Mouse (Mus musculus): Measurements from ENCODE around the gene Abca2. TPM values are rescaled to one million over a fixed set of nuclear protein-coding genes. Genes with fewer than 3 reads are reported as not detected.
"Not testable (repeated sequence)": the region's sequence is repeated elsewhere in the genome, so short reads cannot be mapped to it uniquely, and the experiment has no call there.

The Abca2 gene
- polyA plus RNA-seq, 1 experiment from 2014 or later, result 1.8 TPM

DNA sequence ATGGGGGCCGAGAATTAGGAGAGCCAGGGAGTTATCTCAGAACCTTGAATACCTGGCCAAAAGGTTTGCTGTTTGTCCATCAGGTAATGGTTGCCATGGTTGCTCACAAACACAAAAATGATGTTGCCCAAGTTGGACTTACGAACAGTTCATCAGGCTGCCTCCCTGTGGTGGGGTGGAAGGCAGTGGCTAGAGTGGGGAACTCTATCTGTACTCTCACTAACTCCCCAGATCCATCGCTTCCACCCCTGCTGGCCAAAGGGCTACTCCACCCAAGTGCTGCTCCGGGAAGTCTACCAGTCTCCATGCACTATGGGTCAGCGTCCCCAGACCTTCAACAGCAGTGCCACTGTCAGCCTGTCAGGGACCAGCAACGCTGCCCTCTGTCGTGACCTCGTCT, 29.5 kb upstream of the Abca2 start, which contains the start of gene Npdc1:
TSS of gene Npdc1 (plus strand) at position 301 of the 400 bp plus-strand sequence.
- H3K27me3 ChIP-seq (ENCODE audit: control insufficient read depth, insufficient read depth, low read depth, low read length), result peaks cover 93% of the 10 kb centered on the region
- no peak for ATAC-seq (ENCODE audit: low read depth)

DNA sequence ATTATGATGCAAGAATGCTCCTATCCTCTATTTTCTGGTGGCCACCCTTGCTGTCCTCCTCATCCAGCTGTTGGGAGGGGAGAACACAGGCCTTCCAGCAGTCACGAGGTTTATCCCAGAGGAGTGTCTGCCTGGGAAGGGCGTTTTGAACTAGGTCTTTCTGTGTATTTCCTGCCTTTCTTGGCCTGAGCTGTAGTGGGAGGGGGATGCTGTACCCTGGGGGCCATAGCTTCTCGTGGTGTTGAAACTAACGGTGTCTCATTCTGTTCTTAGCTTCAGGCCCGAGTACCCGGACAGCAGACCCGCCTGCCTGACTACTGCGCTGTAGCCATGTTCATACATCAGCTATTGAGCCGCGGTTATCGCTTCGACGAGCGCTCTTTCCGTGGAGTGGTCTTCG, 28.2 kb upstream of the Abca2 start:
- Histone ChIP-seq H3K9ac (ENCODE audit: low read depth, low read length) (no peak overlapping the region), H3K36me3 (ENCODE audit: control insufficient read depth, insufficient read depth) (no peaks in the 10 kb centered on the region), H3K27ac (ENCODE audit: low read length) (no peak overlapping the region), H3K27me3 (ENCODE audit: control insufficient read depth, insufficient read depth, low read depth, low read length) (peaks cover 89% of the 10 kb centered on the region), H3K4me1 (ENCODE audit: control insufficient read depth, low read depth, low read length) (peaks cover 11% of the 10 kb centered on the region), H3K9me3 (replicated peaks; ENCODE audit: control insufficient read depth, low read length) (no peaks in the 10 kb centered on the region), H3K4me2 (ENCODE audit: low read depth, low read length) (no peak overlapping the region), H3K4me3 (ENCODE audit: low read depth, low read length) (no peak overlapping the region)
- ATAC-seq (ENCODE audit: low read depth), result no peak
- 17% methylated on average over 16 of the region's 16 CpGs for WGBS (ENCODE audit: insufficient replicate concordance)

More for the DNA sequence above, 29.5 kb upstream of the Abca2 start, which contains the start of gene Npdc1:
- Histone ChIP-seq H3K36me3 (ENCODE audit: control insufficient read depth, insufficient read depth) (no peaks in the 10 kb centered on the region), H3K4me2 (ENCODE audit: low read depth, low read length) (no peak within 1 kb of the TSS), H3K9me3 (replicated peaks; ENCODE audit: control insufficient read depth, low read length) (no peaks in the 10 kb centered on the region), H3K4me3 (ENCODE audit: low read depth, low read length) (no peak within 1 kb of the TSS), H3K9ac (ENCODE audit: low read depth, low read length) (no peak within 1 kb of the TSS), H3K4me1 (ENCODE audit: control insufficient read depth, low read depth, low read length) (peaks cover 11% of the 10 kb centered on the region), H3K27ac (ENCODE audit: low read length) (no peak within 1 kb of the TSS)
- 42% methylated on average over 8 of the region's 8 CpGs for WGBS (ENCODE audit: insufficient replicate concordance)

DNA sequence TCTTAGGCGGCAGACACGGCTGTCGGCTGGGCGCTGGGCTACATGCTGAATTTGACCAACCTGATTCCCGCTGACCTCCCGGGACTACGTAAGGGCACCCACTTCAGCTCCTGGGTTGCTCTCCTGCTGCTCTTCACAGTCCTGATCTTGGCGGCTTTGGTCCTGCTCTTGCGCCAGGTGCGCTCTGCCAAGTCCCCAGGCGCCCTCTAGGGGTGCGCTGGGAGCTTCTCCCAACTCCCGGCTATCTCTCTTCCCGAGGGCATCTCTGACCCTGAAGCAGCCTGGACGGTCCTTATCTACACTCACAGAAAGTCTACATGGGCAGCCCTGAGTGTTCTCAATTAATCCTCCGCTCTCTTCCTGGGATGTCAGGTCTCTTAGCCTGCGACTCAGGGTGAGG, 27.7 kb upstream of the Abca2 start:
- peak; percentile 28 for ATAC-seq (ENCODE audit: low read depth)
- Histone ChIP-seq H3K27ac (ENCODE audit: low read length) (no peak overlapping the region), H3K27me3 (ENCODE audit: control insufficient read depth, insufficient read depth, low read depth, low read length) (peaks cover 87% of the 10 kb centered on the region), H3K4me1 (ENCODE audit: control insufficient read depth, low read depth, low read length) (peaks cover 7% of the 10 kb centered on the region), H3K9me3 (replicated peaks; ENCODE audit: control insufficient read depth, low read length) (no peaks in the 10 kb centered on the region), H3K36me3 (ENCODE audit: control insufficient read depth, insufficient read depth) (no peaks in the 10 kb centered on the region), H3K9ac (ENCODE audit: low read depth, low read length) (no peak overlapping the region), H3K4me3 (ENCODE audit: low read depth, low read length) (no peak overlapping the region), H3K4me2 (ENCODE audit: low read depth, low read length) (no peak overlapping the region)
- WGBS (ENCODE audit: insufficient replicate concordance), result 2% methylated on average over 17 of the region's 17 CpGs

DNA sequence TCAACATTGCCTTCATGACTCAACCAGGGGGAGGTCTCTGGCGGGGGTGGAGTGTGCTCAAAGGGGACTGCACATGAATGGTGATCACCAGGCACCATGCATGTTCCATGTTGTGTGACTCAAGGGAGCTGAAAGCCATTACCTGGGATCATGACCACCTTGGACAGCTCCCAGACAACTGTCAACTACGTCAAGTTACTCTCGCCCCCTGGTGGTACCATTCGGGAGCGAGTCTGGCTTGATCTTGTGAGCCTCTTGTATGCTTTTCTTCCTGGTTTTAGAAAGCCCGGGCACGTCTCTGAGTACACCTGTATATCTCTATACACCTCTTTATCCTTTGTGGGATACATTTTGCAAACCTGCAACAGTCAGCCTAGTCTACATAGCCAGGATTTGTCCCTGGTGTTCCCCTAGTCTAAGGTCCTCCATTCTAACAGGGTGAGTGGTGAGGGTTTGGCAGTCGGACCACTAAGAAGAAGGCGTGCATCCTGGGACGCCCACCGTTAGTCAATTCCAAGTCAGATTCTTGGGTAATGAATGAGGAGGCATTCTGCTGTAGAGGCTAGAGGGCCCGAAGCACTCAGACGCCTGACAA, 26.0 kb upstream of the Abca2 start:
- no peaks in the 10 kb centered on the region for H3K9me3 ChIP-seq (replicated peaks; ENCODE audit: control insufficient read depth, low read length)
- peak overlapping the region; percentile 55 for H3K4me2 ChIP-seq (ENCODE audit: low read depth, low read length)
- peaks cover 70% of the 10 kb centered on the region for H3K27me3 ChIP-seq (ENCODE audit: control insufficient read depth, insufficient read depth, low read depth, low read length)
- H3K4me3 ChIP-seq (ENCODE audit: low read depth, low read length), result peak overlapping the region; percentile 50
- WGBS (ENCODE audit: insufficient replicate concordance), result under 1% methylated on average over 13 of the region's 13 CpGs
- H3K4me1 ChIP-seq (ENCODE audit: control insufficient read depth, low read depth, low read length), result peaks cover 4% of the 10 kb centered on the region; the same call in 1 of the 2 replicates
- H3K36me3 ChIP-seq (ENCODE audit: control insufficient read depth, insufficient read depth), result no peaks in the 10 kb centered on the region
- no peak for ATAC-seq (ENCODE audit: low read depth)
- H3K27ac ChIP-seq (ENCODE audit: low read length), result no peak overlapping the region
- H3K9ac ChIP-seq (ENCODE audit: low read depth, low read length), result no peak overlapping the region

DNA sequence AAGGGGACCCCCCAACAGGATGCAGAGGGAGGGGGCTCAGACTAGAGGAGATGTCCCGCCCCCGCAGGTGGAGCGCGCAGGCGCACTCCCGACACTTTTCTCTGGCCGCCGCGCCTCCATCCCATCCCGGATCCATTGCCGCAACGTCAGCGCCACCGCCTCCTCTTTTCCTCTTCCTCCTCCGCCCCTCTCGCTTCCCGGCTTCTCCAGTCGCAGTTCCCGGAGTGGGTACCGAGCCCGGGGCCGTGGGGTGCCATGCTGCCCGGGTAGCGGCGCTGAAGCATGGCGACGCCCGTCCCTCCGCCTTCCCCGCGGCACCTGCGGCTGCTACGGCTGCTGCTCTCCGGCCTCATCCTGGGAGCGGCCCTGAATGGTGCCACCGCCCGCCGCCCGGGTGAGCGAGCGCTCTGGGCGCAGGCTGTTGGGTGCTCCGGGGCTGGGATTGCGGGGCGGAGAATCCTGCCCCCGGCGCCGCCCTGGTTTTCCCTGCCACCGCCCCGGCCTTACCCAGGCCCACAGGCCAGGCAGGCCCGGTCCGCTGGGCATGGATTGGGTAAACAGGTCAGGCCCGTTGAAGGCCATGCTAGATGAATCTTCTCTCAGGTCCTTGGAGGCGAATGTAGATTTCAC, 25.4 kb upstream of the Abca2 start:
- no peaks in the 10 kb centered on the region for H3K36me3 ChIP-seq (ENCODE audit: control insufficient read depth, insufficient read depth)
- WGBS (ENCODE audit: insufficient replicate concordance), result 2% methylated on average over 54 of the region's 54 CpGs
- H3K4me2 ChIP-seq (ENCODE audit: low read depth, low read length), result peak overlapping the region; percentile 55
- H3K4me3 ChIP-seq (ENCODE audit: low read depth, low read length), result peak overlapping the region; percentile 50
- no peaks in the 10 kb centered on the region for H3K9me3 ChIP-seq (replicated peaks; ENCODE audit: control insufficient read depth, low read length)
- no peak overlapping the region for H3K27ac ChIP-seq (ENCODE audit: low read length)
- H3K27me3 ChIP-seq (ENCODE audit: control insufficient read depth, insufficient read depth, low read depth, low read length), result peaks cover 64% of the 10 kb centered on the region
- no peak overlapping the region for H3K9ac ChIP-seq (ENCODE audit: low read depth, low read length)
- peaks cover 4% of the 10 kb centered on the region; the same call in 1 of the 2 replicates for H3K4me1 ChIP-seq (ENCODE audit: control insufficient read depth, low read depth, low read length)
- ATAC-seq (ENCODE audit: low read depth), result no peak; the same call in 1 of the 2 replicates

GRCm38 (mm10) chr2:25403994-25404393, 24.5 kb upstream of the Abca2 start:
- peaks cover 60% of the 10 kb centered on the region for H3K27me3 ChIP-seq (ENCODE audit: control insufficient read depth, insufficient read depth, low read depth, low read length)
- no peak overlapping the region for H3K4me3 ChIP-seq (ENCODE audit: low read depth, low read length)
- H3K36me3 ChIP-seq (ENCODE audit: control insufficient read depth, insufficient read depth), result no peaks in the 10 kb centered on the region
- H3K9me3 ChIP-seq (replicated peaks; ENCODE audit: control insufficient read depth, low read length), result no peaks in the 10 kb centered on the region
- H3K9ac ChIP-seq (ENCODE audit: low read depth, low read length), result no peak overlapping the region
- WGBS (ENCODE audit: insufficient replicate concordance), result 57% methylated on average over 4 of the region's 4 CpGs
- H3K4me2 ChIP-seq (ENCODE audit: low read depth, low read length), result no peak overlapping the region
- ATAC-seq (ENCODE audit: low read depth), result no peak
- H3K4me1 ChIP-seq (ENCODE audit: control insufficient read depth, low read depth, low read length), result peaks cover 4% of the 10 kb centered on the region; the same call in 1 of the 2 replicates
- no peak overlapping the region for H3K27ac ChIP-seq (ENCODE audit: low read length)

- H3K36me3 ChIP-seq (ENCODE audit: control insufficient read depth, insufficient read depth), result no peaks in the 10 kb centered on the region
- no peaks in the 10 kb centered on the region for H3K4me1 ChIP-seq (ENCODE audit: control insufficient read depth, low read depth, low read length)
- no peak overlapping the region for H3K9ac ChIP-seq (ENCODE audit: low read depth, low read length)
- peaks cover 12% of the 10 kb centered on the region for H3K27me3 ChIP-seq (ENCODE audit: control insufficient read depth, insufficient read depth, low read depth, low read length)
- WGBS (ENCODE audit: insufficient replicate concordance), result 67% methylated on average over 10 of the region's 10 CpGs
- H3K4me2 ChIP-seq (ENCODE audit: low read depth, low read length), result no peak overlapping the region
- H3K9me3 ChIP-seq (replicated peaks; ENCODE audit: control insufficient read depth, low read length), result no peaks in the 10 kb centered on the region
- no peak overlapping the region for H3K4me3 ChIP-seq (ENCODE audit: low read depth, low read length)
- no peak overlapping the region for H3K27ac ChIP-seq (ENCODE audit: low read length)
- no peak for ATAC-seq (ENCODE audit: low read depth)
Observed at GRCm38 (mm10) chr2:25408908-25409307, 19.6 kb upstream of the Abca2 start.

- not testable (repeated sequence) for H3K4me2 ChIP-seq (ENCODE audit: low read depth, low read length); H3K36me3 ChIP-seq (ENCODE audit: control insufficient read depth, insufficient read depth); H3K27ac ChIP-seq (ENCODE audit: low read length); H3K9ac ChIP-seq (ENCODE audit: low read depth, low read length); H3K4me3 ChIP-seq (ENCODE audit: low read depth, low read length); H3K27me3 ChIP-seq (ENCODE audit: control insufficient read depth, insufficient read depth, low read depth, low read length); ATAC-seq (ENCODE audit: low read depth); H3K4me1 ChIP-seq (ENCODE audit: control insufficient read depth, low read depth, low read length); H3K9me3 ChIP-seq (replicated peaks; ENCODE audit: control insufficient read depth, low read length)
Observed at GRCm38 (mm10) chr2:25413436-25413835, 15.1 kb upstream of the Abca2 start.

- no peak overlapping the region for H3K27ac ChIP-seq (ENCODE audit: low read length)
- ATAC-seq (ENCODE audit: low read depth), result no peak
- 31% methylated on average over 3 of the region's 3 CpGs for WGBS (ENCODE audit: insufficient replicate concordance)
- no peak overlapping the region for H3K9ac ChIP-seq (ENCODE audit: low read depth, low read length)
- H3K36me3 ChIP-seq (ENCODE audit: control insufficient read depth, insufficient read depth), result no peaks in the 10 kb centered on the region
- no peaks in the 10 kb centered on the region for H3K9me3 ChIP-seq (replicated peaks; ENCODE audit: control insufficient read depth, low read length)
- H3K4me3 ChIP-seq (ENCODE audit: low read depth, low read length), result no peak overlapping the region
- H3K4me2 ChIP-seq (ENCODE audit: low read depth, low read length), result no peak overlapping the region
- H3K27me3 ChIP-seq (ENCODE audit: control insufficient read depth, insufficient read depth, low read depth, low read length), result no peaks in the 10 kb centered on the region
- no peaks in the 10 kb centered on the region for H3K4me1 ChIP-seq (ENCODE audit: control insufficient read depth, low read depth, low read length)
Observed at GRCm38 (mm10) chr2:25417426-25417825, 11.1 kb upstream of the Abca2 start.
